Mouse (Mus musculus) adrenal gland (tissue): ENCODE measurements around the gene Ptrhd1.
"Not testable (repeated sequence)": the region's sequence is repeated elsewhere in the genome, so short reads cannot be mapped to it uniquely, and the experiment has no call there.

Experiments used
- intact Hi-C: fragments of 180-260 bp; cut with DNase I; formaldehyde crosslinking; loops from one replicate; pipeline ENCODE4 v1.15.1; 2025

Gene Ptrhd1

GRCm38 (mm10) chr12:4240281-4240680, 6.5 kb downstream of the Ptrhd1 start:
- intact Hi-C loops, result not testable (repeated sequence)

DNA sequence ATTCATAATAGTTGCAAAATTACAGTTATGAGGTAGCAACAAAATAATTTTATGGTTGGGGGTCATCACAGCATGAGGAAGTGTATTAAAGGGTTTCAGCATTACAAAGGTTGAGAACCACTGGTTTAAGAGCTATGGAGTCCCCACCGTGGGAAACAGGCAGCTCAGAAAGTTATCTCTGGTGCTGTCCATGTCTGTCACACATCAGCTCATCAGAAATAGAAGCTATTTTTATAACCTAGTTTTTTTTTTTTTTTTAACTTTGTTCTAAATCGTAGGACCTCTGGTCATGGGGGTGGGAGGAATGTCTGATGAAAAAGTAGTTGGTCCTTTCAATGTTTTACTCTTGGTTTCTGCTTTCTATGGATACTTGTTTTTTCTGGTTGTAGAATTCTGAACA, 10.0 kb downstream of the Ptrhd1 start:
- intact Hi-C loops, result no loop called here

- intact Hi-C loops, result no loop called here
Measured at GRCm38 (mm10) chr12:4245742-4246141, 11.9 kb downstream of the Ptrhd1 start.

GRCm38 (mm10) chr12:4249786-4250185, 16.0 kb downstream of the Ptrhd1 start:
- intact Hi-C loops, result no loop called here

DNA sequence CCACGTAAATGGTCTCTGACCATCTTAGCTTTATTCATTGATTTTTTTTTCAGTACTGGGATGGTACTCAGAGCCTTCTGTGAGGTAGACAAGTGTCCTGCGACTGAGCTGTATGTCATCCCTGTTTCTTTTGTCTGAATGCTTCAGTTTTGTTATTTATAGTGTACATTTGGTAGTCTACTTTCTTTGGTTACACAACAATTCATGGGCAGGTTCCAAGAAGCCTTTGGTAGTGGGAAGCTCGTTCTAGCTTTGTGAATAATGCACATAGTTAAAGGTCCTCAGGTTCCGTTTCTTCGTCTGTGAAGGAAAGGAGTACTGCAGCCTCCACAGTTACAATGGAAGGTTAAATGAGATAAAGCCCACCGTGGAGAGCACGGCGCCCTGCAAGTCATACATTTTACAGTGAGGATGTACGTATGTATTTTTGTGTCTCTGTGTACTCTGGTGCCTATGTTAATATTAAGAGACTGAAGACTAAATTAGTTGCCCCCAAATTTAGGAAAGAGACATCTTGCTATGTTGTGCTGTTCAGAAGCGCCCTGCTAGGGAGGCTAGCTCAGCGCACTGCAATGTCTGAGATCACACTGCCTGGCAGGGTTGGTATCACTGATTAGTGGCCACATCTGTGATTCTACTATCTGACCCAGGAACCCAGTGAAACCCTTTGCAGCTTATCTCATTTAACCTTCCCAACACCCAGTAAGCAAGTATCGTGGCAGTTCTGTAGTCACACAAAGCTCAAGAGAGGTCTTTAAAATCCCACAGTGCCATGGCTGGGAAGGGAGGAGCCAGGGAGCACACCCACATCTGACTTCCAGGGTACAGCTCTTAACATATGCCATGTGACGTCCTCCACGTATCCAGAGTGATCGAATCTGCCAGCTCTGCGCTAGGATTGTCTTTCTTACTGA, 19.2 kb downstream of the Ptrhd1 start:
- intact Hi-C loops, result no loop called here

- intact Hi-C loops, result loop anchor here (10.0 kb wide), 1 partner anchor 277 kb away; no protein-coding TSS in a partner anchor
Measured at GRCm38 (mm10) chr12:4267765-4268164, 33.9 kb downstream of the Ptrhd1 start.

- intact Hi-C loops, result no loop called here
Measured at GRCm38 (mm10) chr12:4271078-4271477, 37.3 kb downstream of the Ptrhd1 start.

DNA sequence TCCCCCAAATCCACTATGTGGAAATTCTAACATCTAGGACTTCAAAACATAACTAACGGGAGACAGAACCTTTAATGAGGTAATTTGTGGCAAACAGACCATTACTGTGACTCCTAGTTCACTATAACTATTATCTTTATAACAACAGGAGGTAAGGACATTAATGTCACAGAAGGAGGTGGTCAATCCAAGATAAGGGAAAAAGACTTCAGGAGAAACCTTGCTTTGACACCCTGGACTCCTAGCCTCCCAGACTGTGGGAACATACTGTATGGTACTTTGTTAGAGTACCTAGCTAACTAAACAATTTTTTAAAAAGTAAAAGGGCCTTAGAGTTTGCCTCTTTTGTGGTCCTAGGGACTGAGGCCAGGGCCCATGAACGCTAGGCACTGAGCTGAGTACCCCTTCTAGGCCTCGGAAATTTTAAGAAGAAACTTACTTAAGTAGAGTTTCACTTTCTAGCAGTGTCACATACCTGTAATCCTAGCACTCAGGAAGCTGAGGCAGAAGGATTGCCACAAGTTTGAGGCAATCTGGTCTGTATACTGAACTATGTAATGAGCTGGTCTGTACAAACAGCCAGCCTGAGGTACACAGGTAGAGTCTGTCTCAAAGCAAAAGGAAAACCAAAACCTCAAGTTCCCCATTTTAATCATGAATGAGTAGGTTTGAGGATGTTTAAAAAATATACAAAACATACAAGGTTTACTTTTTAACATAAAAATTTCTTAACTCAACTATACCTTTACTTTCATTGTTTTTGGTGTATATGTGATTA, 45.3 kb downstream of the Ptrhd1 start:
- intact Hi-C loops, result no loop called here

DNA sequence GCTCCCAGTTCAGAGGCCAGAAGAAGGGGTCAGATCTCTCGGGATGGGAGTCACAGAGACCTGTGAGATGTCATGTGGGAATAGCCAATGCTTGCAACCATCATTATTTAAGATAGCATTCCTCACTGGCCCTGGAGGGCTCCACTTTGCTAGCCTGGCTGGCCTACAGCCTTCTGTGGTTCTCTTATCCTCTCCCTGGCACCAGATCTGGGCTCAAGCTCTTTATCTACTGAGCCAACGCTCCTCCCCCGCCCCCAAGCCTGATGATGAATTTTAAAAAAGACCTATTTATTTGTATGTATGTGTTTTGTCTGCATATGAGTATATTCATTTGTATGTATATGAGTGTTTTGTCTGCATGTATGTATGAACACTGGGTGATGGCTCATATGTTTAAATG, 46.1 kb downstream of the Ptrhd1 start:
- intact Hi-C loops, result no loop called here

DNA sequence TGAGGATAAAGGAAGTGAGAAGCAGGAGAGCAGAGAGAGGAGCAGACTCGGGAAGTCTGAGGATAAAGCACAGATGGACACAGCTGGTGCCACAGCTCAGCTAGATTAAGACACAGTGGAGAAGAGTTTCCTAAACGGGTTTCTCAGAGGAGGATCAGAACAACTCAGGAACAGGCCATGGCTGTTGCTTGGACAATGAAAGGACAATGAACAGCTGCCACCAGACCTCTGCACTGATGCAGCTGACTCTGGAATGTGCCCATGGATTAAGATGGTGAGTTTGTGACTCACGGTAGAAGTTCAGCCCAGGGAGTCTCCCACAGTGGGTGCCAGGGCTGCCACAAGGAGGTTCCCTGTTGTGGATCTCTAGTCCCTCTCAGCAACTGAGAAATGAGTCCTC, 51.4 kb downstream of the Ptrhd1 start:
- intact Hi-C loops, result no loop called here
